Mouse (Mus musculus): ENCODE results near the gene Stim2.

GRCm38 (mm10) chr5:53977060-53977459, 21.2 kb upstream of the Stim2 start:
- TF ChIP-seq CTCF (conservative IDR thresholded peaks at IDR 0.05 in 1 of 2, IDR thresholded peaks at IDR 0.05 in 1 of 2; ENCODE audit: low read depth in 2 of 2, low read length in 2 of 2) (no peak), POLR2A (IDR thresholded peaks at IDR 0.05; ENCODE audit: low read depth, low read length) (no peak), ZKSCAN1 (IDR thresholded peaks at IDR 0.05; ENCODE audit: borderline replicate concordance, low read depth, low read length) (no peak), POLR2AphosphoS2 (IDR thresholded peaks at IDR 0.05; ENCODE audit: low read depth, low read length) (no peak), JUN (IDR thresholded peaks at IDR 0.05; ENCODE audit: insufficient read depth, low read depth, low read length) (no peak)

All from CH12.LX (cell line).